Mouse (Mus musculus) cerebellum, adult 9-10 months (tissue): ENCODE measurements around the gene Wfikkn1.
"Not testable (repeated sequence)": the region's sequence is repeated elsewhere in the genome, so short reads cannot be mapped to it uniquely, and the experiment has no call there.

Experiments
- DNase-seq: peaks from one replicate; pipeline ENCODE4 v3.0.0; 2022

Gene Wfikkn1

DNA sequence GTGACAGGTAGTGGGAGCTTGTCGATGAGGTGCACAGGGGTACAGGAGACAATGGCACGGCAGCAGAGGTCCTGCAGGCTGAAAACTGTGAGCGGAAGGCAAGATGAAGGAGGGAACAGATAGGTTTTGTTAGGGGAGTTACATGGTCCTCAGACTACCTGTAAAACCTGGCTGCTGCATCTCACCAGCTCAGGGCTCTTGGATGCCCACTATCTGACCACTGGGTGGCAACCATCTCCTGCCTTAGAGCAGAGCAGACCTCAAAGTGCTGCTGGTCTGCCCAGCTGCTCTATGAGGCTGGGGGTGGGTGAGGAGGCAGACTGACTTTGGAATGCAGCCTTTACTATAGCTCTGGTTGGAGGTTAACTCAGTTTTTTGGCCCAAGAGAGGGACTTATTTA is 3.2 kb upstream of the Wfikkn1 start:
- DNase-seq = no peak

DNA sequence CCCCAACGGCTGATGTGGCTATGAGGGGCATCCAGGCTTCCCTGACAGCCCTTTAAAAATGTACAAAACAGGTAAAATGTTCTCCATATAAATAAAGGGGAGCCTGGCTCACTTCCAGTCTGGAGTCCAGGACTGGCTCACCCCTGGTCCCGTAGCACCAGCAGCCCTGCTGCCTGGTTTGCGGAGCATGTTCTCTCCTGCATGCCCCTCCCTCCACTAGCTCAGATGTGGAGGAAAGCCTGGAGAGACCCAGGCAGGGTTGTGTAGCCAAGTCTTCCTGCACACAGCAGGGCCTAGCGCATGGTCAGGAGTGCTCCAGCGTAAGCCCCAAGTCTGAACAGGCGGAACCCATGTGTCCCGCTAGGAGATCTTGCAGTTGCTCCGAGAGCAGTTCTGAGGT is 2.6 kb upstream of the Wfikkn1 start:
- DNase-seq = no peak

DNA sequence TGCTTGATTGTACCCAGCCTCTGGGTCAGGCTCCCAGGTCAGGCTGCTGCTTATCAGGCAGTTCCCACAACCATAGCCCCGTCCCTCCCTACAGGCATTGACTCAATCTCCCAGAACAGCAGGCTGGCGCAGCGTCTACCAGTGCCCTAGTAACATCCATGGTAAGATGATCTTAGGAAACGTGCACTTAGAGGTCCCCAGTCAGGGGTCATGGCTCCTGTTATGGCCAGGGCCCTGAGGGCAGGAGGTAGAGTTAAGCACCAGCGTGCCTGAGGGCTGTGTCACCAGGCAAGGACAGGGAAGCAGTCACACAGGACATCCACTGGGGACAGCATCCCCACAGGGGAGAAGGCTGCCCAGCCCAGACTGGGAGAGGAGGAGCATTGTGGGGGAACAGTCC is 1.6 kb upstream of the Wfikkn1 start:
- no peak for DNase-seq

DNA sequence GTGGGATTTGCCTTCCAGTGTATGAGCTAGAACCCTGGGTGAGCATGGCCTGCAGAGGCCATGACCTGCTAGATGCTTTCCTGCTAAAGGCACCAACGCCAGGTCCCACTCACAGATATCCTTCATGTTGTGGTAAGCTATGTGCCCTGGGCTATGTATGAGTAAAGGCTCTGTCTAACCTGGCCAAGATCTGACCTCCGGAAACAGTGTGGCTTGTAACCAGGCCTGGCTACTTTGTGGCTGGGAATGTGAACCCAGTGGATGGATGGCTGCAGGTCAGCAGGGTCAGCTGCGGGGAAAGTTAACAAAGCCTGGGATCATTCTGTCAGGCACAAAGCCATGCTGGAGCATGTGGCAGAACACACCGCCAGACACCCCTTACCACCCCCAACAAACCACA is 1.0 kb upstream of the Wfikkn1 start:
- DNase-seq = no peak

DNA sequence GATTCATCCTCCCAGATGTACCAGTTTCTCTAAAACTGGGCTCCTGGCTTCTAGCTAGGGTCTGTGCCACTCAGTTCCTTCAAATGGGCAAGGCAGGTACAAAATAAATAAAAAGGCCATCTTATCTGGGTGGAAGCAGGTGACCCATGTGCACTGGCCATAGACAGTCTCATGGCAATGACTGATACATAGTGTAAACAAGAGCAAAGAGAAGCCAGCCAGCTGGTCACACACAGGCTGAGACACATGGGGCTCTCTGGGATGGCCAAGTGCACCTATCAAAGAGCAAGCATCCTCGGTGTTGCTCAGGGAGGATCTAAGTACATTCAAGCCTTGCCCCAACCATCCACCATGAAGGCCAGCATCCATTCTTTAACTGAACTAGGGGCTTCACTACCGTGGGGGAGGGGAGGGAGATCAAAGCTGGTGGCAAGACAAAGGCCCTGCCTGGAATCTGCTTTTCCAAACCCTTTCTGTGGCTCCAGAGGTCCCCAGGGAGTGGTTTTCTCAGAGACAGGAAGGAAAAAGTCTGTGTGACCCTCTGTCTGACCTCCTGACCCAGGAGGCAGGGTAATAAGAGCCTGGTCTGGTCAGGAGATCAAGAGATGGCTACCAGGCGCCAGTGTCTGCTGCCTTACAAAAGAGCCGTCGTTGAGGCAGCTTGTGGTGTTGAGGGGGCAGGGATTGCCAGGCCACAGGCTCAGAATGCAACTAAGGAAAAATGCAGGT is 419 bp upstream of the Wfikkn1 start:
- no peak for DNase-seq

GRCm38 (mm10) chr17:25879750-25880149 is 908 bp downstream of the Wfikkn1 start:
- no peak for DNase-seq

DNA sequence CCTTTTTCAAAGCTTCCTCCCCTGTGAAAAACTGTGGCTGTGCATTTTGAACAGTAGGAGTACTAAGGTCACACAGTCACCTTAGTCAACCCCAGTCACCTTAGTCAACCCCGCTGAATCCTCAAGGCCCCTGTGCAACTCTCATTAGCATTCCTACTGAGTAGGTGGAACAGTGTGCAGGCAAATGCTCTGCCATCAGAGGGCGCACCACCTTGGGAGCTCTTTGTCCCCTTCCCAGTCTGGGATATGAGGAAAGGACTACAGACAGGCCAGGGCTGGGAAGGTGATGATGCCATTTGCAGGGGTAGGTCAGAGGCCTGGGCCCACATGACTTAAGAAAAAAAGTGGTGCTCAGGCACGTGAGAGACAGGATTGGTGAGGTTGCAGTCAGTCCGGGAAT is 1.4 kb downstream of the Wfikkn1 start:
- DNase-seq = no peak

DNA sequence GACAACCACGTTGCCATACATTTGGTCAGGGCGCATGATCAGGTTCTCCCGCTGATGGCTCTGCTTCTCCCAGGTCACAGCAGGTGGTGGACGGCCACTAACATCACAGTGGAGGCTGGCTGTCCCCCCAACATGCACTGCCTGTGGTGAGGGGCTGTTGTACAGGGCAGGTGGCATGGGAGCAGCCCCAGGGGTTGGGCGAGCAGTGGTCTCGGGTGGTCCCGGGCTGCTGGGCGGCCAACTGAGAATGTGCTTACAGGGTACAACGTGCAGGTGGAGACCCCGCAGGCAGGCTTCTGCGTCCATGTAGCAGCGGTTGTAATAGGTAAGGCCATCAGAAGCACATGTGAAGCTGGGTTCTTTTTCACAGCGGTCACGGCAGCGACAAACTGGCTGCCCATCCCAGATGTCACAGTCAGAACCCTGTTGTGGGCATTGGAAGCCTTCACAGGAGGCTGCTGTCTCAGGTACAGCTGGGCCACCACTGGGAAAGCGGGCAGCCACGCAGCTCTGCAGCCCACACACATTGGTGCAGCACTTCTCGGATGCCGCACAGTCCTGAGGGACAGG is 2.0 kb downstream of the Wfikkn1 start:
- no peak for DNase-seq

DNA sequence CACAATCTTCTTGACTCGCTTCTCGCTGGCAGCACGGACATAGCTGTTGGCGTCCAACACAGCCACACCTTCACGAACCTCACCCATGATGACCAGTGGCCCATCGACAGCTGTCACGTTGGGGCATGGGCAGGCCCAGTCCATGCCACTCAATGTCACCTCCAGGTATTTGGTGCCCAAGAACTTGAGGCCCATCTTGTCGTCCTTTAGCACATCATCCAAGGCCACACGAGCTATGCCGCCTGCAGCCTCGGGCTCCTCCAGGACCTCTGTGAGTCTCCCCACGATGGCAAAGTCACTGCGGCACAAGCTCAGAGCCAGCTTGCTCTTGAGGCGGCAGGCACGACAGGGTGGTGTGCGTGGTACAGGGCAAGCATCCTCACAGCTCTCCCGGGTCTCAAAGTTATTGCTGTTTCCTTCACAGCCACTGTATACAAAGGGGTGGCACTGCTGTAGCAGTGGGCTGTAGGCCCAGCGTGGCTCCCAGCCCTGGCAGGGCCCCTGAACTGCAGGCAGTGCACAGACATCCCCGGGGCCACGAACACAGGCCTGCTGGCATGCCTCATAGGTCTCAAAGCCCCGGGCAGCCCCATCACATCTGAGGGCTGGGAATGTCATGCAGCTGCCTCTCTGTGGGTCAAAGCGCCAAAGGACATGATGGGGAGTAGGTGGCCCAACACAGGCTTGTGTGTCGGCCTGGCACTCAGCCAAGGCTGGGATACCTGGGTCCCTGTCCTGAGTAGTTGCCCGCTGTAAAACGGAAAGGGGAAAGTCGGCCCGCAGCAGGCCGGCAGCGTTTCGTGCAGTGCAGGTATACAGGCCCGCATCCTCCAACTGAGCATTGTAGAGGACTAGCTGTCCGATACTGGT is 2.7 kb downstream of the Wfikkn1 start:
- DNase-seq = no peak

DNA sequence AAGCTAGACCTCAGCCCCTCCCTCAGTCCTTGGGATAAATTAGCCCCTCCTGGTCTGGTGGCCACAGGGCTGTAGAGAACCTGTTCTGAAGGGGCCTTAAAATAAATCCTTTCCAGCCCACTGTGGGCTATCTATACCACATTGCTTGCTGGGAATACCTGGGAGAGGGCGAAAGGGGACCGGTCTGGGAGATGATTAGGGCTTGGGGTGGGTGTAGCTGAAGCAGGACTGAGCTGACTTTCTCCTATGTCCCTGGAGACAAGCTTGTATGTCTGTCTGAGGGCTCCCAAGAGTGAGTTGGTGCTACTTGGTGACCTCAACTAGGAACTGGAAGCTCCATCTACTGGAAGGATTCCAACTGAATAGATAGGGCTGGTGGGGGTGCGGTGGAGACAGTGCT is 3.6 kb downstream of the Wfikkn1 start:
- DNase-seq = no peak

DNA sequence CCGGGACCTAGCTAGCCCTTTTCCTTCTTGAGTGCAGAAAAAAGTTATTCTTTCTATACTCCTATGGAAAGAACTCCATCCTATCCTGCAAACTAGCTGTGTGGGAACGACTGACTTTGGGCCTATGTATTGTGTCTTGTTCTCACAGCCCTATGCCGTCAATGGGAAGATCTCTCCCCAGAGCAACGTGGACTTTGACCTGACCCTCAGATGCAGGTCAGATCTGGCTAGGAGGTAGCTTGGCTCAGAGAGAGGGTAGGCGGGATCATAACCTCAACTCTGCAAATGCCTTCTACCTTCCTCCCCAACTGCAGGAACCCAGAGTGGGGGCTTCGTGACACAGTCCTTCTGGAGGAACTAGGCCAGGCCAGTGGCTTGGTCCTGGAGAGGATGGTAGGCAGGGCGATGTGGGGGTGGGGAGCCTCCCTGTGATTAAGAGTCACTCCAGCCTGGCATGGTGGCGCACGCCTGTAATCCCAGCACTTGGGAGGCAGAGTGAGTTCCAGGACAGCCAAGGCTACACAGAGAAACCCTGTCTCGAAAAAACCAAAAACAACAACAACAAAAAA is 4.2 kb downstream of the Wfikkn1 start:
- no peak for DNase-seq

DNA sequence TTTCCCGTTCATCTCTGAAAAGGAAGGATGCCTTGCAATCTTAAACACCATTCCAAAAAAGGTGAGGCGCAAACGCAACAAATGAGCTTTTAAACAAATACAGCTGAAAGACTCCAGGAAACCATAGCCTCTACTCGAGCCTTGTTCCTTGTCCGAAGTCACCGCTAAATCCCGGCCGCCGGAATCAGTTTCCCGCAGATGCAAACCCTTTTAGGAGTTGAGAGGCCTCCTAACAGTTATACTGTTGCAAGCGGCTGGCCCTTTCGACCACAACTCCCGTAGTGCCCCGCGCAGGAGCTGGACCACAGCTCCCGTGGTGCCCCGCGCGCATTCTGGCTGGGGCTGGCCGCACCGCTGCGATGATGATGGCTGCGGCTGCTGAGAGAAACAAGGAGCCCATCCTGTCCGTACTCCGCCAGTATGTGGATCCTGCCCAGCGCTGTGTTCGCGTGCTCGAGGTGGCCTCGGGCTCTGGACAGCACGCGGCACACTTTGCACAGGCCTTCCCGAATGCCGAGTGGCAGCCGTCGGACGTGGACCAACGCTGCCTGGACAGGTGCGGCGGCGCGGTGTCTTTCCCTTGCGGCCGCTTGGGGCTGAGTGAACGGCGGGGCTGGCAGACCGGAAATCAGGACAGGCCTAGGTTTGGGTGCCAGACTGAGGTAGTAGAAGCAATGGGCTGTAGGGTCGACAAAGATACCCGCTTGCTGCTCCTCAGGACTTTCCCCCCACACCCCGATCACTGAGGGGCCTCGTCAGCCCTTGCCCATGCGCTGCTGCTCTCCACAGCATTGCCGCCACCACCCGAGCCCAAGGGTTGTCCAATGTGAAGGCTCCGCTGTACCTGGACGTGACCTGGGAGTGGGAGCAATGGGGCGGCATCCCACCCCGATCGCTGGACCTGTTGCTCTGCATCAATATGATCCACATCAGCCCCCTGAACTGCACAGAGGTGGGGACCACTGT is 5.2 kb downstream of the Wfikkn1 start:
- peak; percentile 90 for DNase-seq

- DNase-seq = peak; percentile 96
Measured at GRCm38 (mm10) chr17:25874721-25875170, 5.9 kb downstream of the Wfikkn1 start, which contains the start of gene Mettl26. TSS of gene Mettl26 (plus strand) at chr17:25875074.

DNA sequence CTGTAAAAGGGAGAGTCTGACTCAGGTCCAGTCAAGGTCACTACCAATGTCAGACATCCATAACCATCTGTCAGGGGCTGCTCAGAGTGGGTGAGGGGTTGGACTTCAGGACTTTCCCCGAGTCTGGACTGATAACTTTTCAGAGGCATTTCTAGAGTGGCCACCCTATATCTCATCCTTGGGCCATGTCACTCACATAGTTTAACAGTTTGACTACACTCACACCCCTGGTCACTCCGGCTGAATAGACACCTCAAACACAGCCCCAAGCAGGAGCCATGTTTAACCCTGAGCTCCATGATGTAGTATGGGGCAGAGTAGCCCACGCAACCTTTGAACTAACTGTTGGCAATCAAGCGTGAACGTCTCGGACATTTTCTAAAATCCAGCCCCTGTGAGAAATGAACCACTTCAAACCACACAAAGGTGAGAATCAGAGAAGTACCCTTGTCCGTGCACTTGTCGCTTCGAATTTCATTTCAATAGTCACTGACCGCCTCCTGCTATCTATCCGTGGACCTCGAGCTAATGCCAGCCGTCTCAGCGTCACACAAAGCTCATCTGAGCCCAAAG is 6.4 kb downstream of the Wfikkn1 start:
- DNase-seq = no peak

GRCm38 (mm10) chr17:25873405-25874147 is 7.1 kb downstream of the Wfikkn1 start:
- DNase-seq = peak; percentile 39

DNA sequence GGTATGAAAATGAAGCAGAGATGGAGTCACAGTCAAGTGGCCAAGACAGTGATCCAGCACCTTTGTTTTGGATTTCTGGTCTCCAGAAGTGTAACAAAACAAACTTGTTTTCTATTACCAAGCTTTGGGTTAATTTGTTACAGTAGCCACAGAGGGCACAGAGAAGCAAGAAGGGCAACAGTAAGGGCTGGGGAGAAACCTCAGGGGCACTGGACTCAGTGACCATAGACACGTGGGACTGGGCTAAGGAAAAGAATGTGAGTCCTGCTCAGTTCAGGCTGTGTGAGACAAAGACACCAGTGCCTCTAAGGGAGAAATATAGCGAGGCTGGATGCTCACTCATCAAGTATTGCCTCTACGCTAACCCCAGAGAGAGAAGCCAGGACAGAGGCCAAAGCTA is 8.0 kb downstream of the Wfikkn1 start:
- peak; percentile 33 for DNase-seq

- DNase-seq = not testable (repeated sequence)
Measured at GRCm38 (mm10) chr17:25871566-25871965, 9.1 kb downstream of the Wfikkn1 start.

DNA sequence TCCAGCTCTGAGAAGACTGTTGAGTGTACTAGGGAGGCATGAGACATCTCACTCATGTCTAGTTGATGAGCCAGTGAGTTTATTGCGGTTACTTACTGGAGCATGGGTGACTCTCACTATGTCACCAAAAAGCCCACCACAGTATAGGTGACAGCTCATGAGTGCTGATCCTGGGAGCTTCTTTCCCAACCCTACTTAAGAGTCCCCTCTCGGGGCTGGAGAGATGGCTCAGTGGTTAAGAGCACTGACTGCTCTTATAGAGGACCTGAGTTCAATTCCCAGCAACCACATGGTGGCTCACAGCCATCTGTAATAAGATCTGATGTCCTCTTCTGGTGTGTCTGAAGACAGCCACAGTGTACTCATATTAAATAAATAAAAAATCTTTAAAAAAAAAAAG is 10.7 kb downstream of the Wfikkn1 start:
- no peak for DNase-seq

DNA sequence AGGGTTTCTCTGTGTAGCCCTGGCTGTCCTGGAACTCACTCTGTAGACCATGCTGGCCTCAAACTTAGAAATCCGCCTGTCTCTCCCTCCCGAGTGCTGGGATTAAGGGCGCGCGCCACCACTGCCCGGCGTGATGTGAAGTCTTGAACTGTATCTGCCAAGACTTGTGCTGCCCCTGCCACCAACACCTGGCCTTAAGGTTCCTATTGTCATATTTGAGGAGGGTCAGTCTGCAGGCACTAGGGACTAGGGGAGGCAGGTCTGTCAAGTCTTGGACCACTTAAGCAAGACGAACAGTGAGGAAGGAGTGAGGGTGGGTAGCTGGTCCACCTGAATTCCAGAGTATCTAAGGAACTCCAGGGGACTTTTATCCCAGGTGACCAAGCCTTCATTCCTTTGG is 11.2 kb downstream of the Wfikkn1 start:
- peak; percentile 48 for DNase-seq

DNA sequence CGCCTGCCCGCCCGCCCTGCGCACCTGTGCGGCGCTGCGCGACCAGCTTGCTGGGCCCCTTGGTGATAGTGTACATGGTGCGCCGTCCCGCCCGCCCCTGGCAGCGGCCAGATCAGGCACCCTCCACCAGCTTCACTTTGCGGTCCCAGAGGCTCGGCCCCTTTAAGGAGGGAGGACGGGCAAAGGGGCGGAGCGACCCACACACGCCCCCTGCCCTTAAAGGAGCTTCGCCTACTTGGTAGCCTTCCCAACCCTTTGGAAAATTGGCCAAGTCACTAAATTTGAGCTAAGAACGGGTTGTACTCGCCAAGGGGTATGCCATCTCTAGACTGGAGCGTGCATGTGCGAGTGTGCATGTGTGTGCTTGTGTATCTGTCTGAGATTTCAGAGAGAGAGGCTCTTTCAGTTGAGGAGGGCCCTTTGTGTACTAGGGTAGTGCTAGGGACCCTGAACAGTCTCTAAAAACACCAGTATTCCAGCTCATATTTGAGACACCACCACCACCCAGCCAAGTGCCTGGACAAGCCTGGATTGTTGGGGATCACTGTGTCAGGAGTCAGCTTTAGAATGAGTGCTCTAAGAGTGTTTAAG is 12.0 kb downstream of the Wfikkn1 start, which contains the start of gene Mcrip2:
TSS of gene Mcrip2 (minus strand) at position 164 of the 591 bp plus-strand sequence.
- DNase-seq = peak; percentile 85
